Mouse (Mus musculus): ENCODE data around the gene Reck. TPM values are rescaled to one million over a fixed set of nuclear protein-coding genes. Genes with fewer than 3 reads are reported as not detected.

Gene Reck
- polyA plus RNA-seq, 1 experiment = 7.2 TPM

DNA sequence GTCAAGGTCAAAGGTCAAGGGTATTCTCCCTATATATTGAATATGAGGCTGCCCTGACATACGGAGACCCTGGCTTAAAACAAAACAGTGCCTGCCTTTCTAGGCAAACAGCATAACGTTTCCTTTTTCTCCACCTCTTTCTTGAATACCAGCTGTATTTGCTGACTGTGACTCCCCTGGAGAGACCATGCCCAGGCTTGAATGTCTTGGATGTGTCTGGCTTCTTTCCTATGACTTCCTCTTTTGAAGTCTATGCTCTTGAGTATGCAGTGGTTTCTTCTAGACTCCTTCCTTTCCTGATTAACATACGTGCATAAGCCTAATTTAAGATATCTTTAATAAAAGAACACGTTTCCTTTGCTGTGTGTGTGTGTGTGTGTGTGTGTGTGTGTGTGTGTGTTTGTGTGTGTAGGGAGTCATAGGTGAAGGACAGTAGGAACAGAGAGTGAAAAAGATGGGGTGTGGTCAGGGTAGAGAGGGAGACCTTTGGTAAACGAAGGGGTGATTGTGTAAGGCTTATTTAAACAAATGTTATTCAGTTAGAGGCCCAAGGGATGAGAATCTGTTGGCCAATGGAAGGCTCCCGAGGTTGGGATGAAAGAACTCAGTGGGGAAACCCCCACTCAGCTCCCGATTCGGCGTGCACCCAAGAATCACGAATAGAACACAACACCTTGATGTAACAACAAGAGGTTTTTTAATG is 99.7 kb downstream of the Reck start:
- Histone ChIP-seq H3K4me3 (ENCODE audit: control insufficient read depth, low read depth, low read length) (no peak overlapping the region), H3K36me3 (ENCODE audit: control insufficient read depth, insufficient read depth, low read length) (no peaks in the 10 kb centered on the region), H3K4me1 (ENCODE audit: control insufficient read depth, insufficient read depth, low read length) (peaks cover 2% of the 10 kb centered on the region), H3K27me3 (ENCODE audit: control insufficient read depth, insufficient read depth, low read length) (no peaks in the 10 kb centered on the region), H3K27ac (ENCODE audit: control insufficient read depth, insufficient read depth, low read depth, low read length) (no peak overlapping the region)
- TF ChIP-seq POLR2A (IDR thresholded peaks at IDR 0.05; ENCODE audit: control insufficient read depth, low read depth, low read length) (no peak), CTCF (IDR thresholded peaks at IDR 0.05; ENCODE audit: control insufficient read depth, insufficient read depth, insufficient replicate concordance, low read depth, low read length) (no peak)

DNA sequence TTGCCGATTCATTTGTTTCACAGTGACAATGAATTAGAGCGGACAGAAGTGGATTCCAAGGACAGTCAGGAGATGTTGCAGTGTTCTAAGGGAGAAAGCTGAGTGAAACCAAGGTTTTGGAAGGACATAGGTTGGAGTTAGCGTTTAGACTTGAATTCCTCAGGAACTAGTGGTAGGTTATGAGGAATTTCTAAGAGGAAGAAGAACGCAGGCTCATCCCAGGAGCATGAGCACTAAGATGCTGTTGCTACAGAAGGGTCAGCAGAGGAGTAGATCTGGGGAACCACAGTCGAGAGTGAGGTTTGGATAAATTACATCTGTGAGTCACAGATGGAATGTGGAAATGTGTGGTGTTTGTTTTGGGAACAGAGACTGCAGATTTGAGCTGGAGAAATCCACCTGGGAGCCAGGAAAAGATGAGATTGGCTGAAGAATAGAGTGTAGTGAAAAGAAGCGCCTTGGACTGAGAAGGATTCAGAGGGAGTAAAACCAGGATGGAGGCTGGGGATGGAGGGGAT is 101.0 kb downstream of the Reck start:
- no peak overlapping the region for H3K4me3 ChIP-seq (ENCODE audit: control insufficient read depth, low read depth, low read length)
- no peak overlapping the region for H3K27ac ChIP-seq (ENCODE audit: control insufficient read depth, insufficient read depth, low read depth, low read length)
- H3K27me3 ChIP-seq (ENCODE audit: control insufficient read depth, insufficient read depth, low read length) = no peaks in the 10 kb centered on the region
- H3K4me1 ChIP-seq (ENCODE audit: control insufficient read depth, insufficient read depth, low read length) = peaks cover 2% of the 10 kb centered on the region
- no peaks in the 10 kb centered on the region for H3K36me3 ChIP-seq (ENCODE audit: control insufficient read depth, insufficient read depth, low read length)
- TF ChIP-seq CTCF (IDR thresholded peaks at IDR 0.05; ENCODE audit: control insufficient read depth, insufficient read depth, insufficient replicate concordance, low read depth, low read length) = no peak
- TF ChIP-seq POLR2A (IDR thresholded peaks at IDR 0.05; ENCODE audit: control insufficient read depth, low read depth, low read length) = no peak

DNA sequence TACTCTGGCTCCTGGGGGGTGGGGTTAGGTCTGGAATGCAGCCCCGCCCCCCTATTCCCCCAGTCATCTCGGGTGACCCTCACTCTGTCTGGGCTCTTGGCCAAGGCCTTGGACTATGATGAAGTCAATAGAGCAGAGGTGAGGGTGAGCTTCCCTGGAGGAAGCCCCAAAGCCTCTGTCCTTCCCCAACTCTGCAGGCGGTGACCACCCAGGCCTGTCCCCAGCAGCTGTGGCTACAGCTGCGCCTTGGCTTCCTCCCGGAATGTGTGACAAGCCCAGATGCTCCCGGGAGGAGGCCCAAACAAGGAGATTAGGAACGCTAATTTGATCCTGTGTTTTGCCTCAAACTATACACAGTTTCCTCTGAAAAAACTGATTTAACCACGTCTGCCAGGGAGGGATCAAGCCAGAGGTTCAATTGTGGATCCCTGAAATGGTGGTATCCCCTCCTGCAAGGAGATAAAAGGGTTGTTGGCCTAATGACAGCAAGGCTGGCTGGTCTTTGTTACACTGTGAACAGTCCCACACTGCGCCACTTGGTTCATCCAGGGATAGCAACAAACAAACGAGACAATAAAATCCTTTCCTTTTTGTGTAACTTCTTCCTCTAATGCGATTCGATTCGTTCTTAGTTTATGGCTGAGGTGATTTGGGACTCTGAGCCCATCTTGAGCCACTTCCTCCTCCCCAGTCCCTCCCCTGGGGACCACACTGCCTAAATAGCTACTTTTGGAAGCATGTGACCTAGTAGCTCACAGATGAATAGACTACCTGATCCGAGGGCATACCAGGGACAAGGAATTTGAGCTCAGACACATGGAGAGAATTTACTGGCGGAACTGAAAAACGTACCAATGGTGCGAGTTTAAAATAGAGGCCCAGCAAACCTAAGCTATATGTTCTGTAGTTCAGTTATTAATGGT is 103.5 kb downstream of the Reck start:
- no peak for TF ChIP-seq POLR2A (IDR thresholded peaks at IDR 0.05; ENCODE audit: control insufficient read depth, low read depth, low read length)
- peaks cover 2% of the 10 kb centered on the region; the same call in 1 of the 2 replicates for H3K27me3 ChIP-seq (ENCODE audit: control insufficient read depth, insufficient read depth, low read length)
- no peaks in the 10 kb centered on the region for H3K36me3 ChIP-seq (ENCODE audit: control insufficient read depth, insufficient read depth, low read length)
- H3K27ac ChIP-seq (ENCODE audit: control insufficient read depth, insufficient read depth, low read depth, low read length) = peak overlapping the region; percentile 59
- H3K4me3 ChIP-seq (ENCODE audit: control insufficient read depth, low read depth, low read length) = no peak overlapping the region
- H3K4me1 ChIP-seq (ENCODE audit: control insufficient read depth, insufficient read depth, low read length) = peaks cover 14% of the 10 kb centered on the region

DNA sequence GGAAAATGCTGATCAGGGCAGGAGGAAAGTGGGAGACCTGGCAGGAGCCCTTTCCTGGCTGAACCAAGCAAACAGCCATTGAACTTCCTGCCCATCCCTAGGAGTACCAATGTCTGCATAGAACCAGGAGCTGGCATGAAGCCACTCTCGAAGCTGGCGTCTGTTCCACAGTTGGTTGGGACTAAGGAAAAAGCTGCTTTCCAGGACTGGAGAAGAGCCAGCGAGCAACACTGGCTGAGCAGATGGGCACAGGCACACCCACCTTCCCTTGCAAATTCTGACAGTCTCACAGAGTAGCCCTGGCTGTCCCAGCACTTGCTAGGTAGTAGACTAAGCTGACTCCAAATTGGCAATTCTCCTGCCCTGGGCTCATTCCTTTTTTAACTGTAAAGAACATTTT is 104.4 kb downstream of the Reck start:
- Histone ChIP-seq H3K27me3 (ENCODE audit: control insufficient read depth, insufficient read depth, low read length) (peaks cover 2% of the 10 kb centered on the region; the same call in 1 of the 2 replicates), H3K27ac (ENCODE audit: control insufficient read depth, insufficient read depth, low read depth, low read length) (no peak overlapping the region), H3K36me3 (ENCODE audit: control insufficient read depth, insufficient read depth, low read length) (no peaks in the 10 kb centered on the region), H3K4me3 (ENCODE audit: control insufficient read depth, low read depth, low read length) (no peak overlapping the region), H3K4me1 (ENCODE audit: control insufficient read depth, insufficient read depth, low read length) (peaks cover 14% of the 10 kb centered on the region)
- no peak for TF ChIP-seq CTCF (IDR thresholded peaks at IDR 0.05; ENCODE audit: control insufficient read depth, insufficient read depth, insufficient replicate concordance, low read depth, low read length)
- no peak for TF ChIP-seq POLR2A (IDR thresholded peaks at IDR 0.05; ENCODE audit: control insufficient read depth, low read depth, low read length)

DNA sequence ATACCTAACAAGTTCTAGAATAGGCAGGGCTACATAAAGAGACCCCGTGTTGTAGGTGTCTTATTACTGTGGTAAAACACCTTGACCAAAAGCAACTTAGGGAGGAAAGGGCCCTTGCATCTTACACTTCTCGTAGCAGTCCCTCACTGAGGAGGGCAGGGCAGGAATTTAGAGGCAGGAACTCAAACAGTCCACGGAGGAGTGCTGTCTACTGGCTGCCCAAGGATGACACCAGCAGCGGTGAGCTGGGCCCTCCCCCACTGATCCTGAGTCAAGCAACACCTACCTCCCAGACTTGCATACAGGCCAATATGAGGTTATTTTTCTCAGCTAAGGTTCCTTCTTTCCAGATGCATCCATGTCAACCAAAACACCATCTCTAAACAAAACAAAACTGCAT is 104.9 kb downstream of the Reck start:
- H3K36me3 ChIP-seq (ENCODE audit: control insufficient read depth, insufficient read depth, low read length) = no peaks in the 10 kb centered on the region
- no peak overlapping the region for H3K27ac ChIP-seq (ENCODE audit: control insufficient read depth, insufficient read depth, low read depth, low read length)
- peak overlapping the region; percentile 38 for H3K4me3 ChIP-seq (ENCODE audit: control insufficient read depth, low read depth, low read length)
- peaks cover 14% of the 10 kb centered on the region for H3K4me1 ChIP-seq (ENCODE audit: control insufficient read depth, insufficient read depth, low read length)
- H3K27me3 ChIP-seq (ENCODE audit: control insufficient read depth, insufficient read depth, low read length) = peaks cover 2% of the 10 kb centered on the region; the same call in 1 of the 2 replicates
- TF ChIP-seq POLR2A (IDR thresholded peaks at IDR 0.05; ENCODE audit: control insufficient read depth, low read depth, low read length) = no peak
- TF ChIP-seq CTCF (IDR thresholded peaks at IDR 0.05; ENCODE audit: control insufficient read depth, insufficient read depth, insufficient replicate concordance, low read depth, low read length) = no peak

DNA sequence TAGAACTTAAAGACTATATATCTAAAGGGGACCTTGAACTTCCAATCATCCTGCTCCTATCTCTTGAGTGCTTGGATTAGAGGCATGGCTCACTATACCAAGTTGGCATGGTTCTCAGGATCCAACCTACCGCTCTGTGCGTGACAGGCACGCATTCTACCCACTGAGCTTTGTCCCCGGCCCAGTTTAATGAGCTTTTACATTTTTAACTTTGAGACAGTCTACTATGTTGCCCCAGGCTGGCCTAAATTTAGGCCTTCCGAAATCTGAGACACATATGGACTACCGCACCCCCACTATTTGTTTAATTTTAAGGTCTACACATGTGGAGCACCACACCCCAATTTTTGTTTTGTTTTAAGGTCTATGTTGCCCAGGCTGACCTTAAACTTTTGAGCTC is 105.5 kb downstream of the Reck start:
- Histone ChIP-seq H3K27ac (ENCODE audit: control insufficient read depth, insufficient read depth, low read depth, low read length) (no peak overlapping the region), H3K4me1 (ENCODE audit: control insufficient read depth, insufficient read depth, low read length) (peaks cover 14% of the 10 kb centered on the region), H3K36me3 (ENCODE audit: control insufficient read depth, insufficient read depth, low read length) (no peaks in the 10 kb centered on the region), H3K27me3 (ENCODE audit: control insufficient read depth, insufficient read depth, low read length) (peaks cover 2% of the 10 kb centered on the region; the same call in 1 of the 2 replicates), H3K4me3 (ENCODE audit: control insufficient read depth, low read depth, low read length) (peak overlapping the region; percentile 71)
- TF ChIP-seq CTCF (IDR thresholded peaks at IDR 0.05; ENCODE audit: control insufficient read depth, insufficient read depth, insufficient replicate concordance, low read depth, low read length) (no peak), POLR2A (IDR thresholded peaks at IDR 0.05; ENCODE audit: control insufficient read depth, low read depth, low read length) (no peak)

DNA sequence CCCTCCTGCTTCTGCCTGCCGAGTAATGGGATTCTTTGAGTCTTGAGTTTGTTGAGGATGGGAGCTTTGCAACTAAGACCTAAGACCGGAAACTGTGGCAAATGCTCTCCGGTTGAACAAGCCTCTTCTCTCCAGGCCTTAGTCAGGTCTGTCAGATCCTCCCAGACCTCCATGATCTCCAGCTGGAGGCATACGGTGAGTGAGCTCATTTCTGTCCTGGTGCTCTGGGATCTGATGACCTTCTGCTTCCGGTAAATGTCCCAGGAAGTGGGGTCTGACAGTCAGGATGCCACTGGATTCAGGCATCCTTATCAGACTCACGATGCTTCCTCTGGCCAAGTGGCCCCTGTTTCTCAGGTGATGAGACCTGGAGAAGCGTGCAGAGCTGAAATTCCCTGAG is 105.9 kb downstream of the Reck start:
- Histone ChIP-seq H3K36me3 (ENCODE audit: control insufficient read depth, insufficient read depth, low read length) (no peaks in the 10 kb centered on the region), H3K4me1 (ENCODE audit: control insufficient read depth, insufficient read depth, low read length) (peaks cover 14% of the 10 kb centered on the region), H3K27me3 (ENCODE audit: control insufficient read depth, insufficient read depth, low read length) (peaks cover 2% of the 10 kb centered on the region; the same call in 1 of the 2 replicates), H3K4me3 (ENCODE audit: control insufficient read depth, low read depth, low read length) (peak overlapping the region; percentile 71), H3K27ac (ENCODE audit: control insufficient read depth, insufficient read depth, low read depth, low read length) (no peak overlapping the region)
- TF ChIP-seq POLR2A (IDR thresholded peaks at IDR 0.05; ENCODE audit: control insufficient read depth, low read depth, low read length) = no peak
- TF ChIP-seq CTCF (IDR thresholded peaks at IDR 0.05; ENCODE audit: control insufficient read depth, insufficient read depth, insufficient replicate concordance, low read depth, low read length) = no peak

Data from testis, adult 2 months (tissue).